Mouse (Mus musculus) E14TG2a.4 (cell line): ENCODE data around the gene Timm22.

Experiments used
- H3K27me3 ChIP-seq: 2 replicates; pipeline ENCODE4 v1.6.1; 2014; ENCODE audit warnings: low read length, control low read depth; ENCODE audit not compliant: insufficient read depth
- H3K36me3 ChIP-seq: 2 replicates; pipeline ENCODE4 v1.6.1; 2014; ENCODE audit warnings: low read length, control low read depth; ENCODE audit not compliant: insufficient read depth
- H3K4me1 ChIP-seq: replicated peaks from 2 replicates; pipeline ENCODE4 v1.6.1; 2014; ENCODE audit warnings: low read depth, low read length, control low read depth
- H3K4me3 ChIP-seq: replicated peaks from 2 replicates; pipeline ENCODE4 v1.5.1; 2014; ENCODE audit warnings: mild to moderate bottlenecking, low read length
- H3K9me3 ChIP-seq: 2 replicates; pipeline ENCODE4 v1.6.1; 2014; ENCODE audit warnings: low read length, control low read depth
- CTCF ChIP-seq: conservative IDR thresholded peaks from 2 replicates; pipeline ENCODE4 v1.5.1; 2014; ENCODE audit warnings: low read length
- NANOG ChIP-seq: IDR thresholded peaks from 2 replicates; pipeline ENCODE4 v1.6.1; 2014; ENCODE audit warnings: borderline replicate concordance, low read length, mixed read lengths
- POU5F1 ChIP-seq: IDR thresholded peaks from 2 replicates; pipeline ENCODE4 v1.6.1; 2014; ENCODE audit warnings: low read length, borderline replicate concordance

Timm22 gene

GRCm38 (mm10) chr11:76366720-76367119 lies 40.0 kb upstream of the Timm22 start:
- TF ChIP-seq NANOG (no peak), CTCF (no peak), POU5F1 (no peak)
- Histone ChIP-seq H3K36me3 (no peaks in the 10 kb centered on the region), H3K4me3 (peak overlapping the region; percentile 63), H3K27me3 (peaks cover 18% of the 10 kb centered on the region), H3K4me1 (peaks cover 61% of the 10 kb centered on the region), H3K9me3 (no peaks in the 10 kb centered on the region)

GRCm38 (mm10) chr11:76370491-76370890 lies 36.3 kb upstream of the Timm22 start:
- Histone ChIP-seq H3K36me3 (no peaks in the 10 kb centered on the region), H3K9me3 (no peaks in the 10 kb centered on the region), H3K4me3 (no peak overlapping the region), H3K4me1 (peaks cover 72% of the 10 kb centered on the region), H3K27me3 (peaks cover 18% of the 10 kb centered on the region)
- TF ChIP-seq POU5F1, result no peak

- Histone ChIP-seq H3K4me1 (peaks cover 61% of the 10 kb centered on the region), H3K36me3 (no peaks in the 10 kb centered on the region), H3K27me3 (peaks cover 12% of the 10 kb centered on the region), H3K4me3 (no peak overlapping the region), H3K9me3 (no peaks in the 10 kb centered on the region)
- TF ChIP-seq NANOG, result no peak
- TF ChIP-seq POU5F1, result no peak
- no peak for TF ChIP-seq CTCF
Observed at GRCm38 (mm10) chr11:76372120-76372519, 34.6 kb upstream of the Timm22 start.

- TF ChIP-seq CTCF (no peak), NANOG (no peak), POU5F1 (no peak)
- no peaks in the 10 kb centered on the region for H3K36me3 ChIP-seq
Observed at GRCm38 (mm10) chr11:76372534-76372933, 34.2 kb upstream of the Timm22 start.

GRCm38 (mm10) chr11:76374491-76375185 lies 32.1 kb upstream of the Timm22 start:
- H3K9me3 ChIP-seq, result no peaks in the 10 kb centered on the region
- TF ChIP-seq NANOG, result no peak
- no peak for TF ChIP-seq POU5F1
- no peak for TF ChIP-seq CTCF
- no peaks in the 10 kb centered on the region for H3K36me3 ChIP-seq
- peaks cover 58% of the 10 kb centered on the region for H3K4me1 ChIP-seq
- H3K4me3 ChIP-seq, result peak overlapping the region; percentile 62
- H3K27me3 ChIP-seq, result peaks cover 7% of the 10 kb centered on the region

More at GRCm38 (mm10) chr11:76372534-76372933, 34.2 kb upstream of the Timm22 start:
- Histone ChIP-seq H3K27me3 (peaks cover 12% of the 10 kb centered on the region), H3K4me3 (no peak overlapping the region), H3K9me3 (no peaks in the 10 kb centered on the region), H3K4me1 (peaks cover 58% of the 10 kb centered on the region)

GRCm38 (mm10) chr11:76376425-76376824 lies 30.3 kb upstream of the Timm22 start:
- Histone ChIP-seq H3K4me1 (peaks cover 58% of the 10 kb centered on the region), H3K9me3 (no peaks in the 10 kb centered on the region), H3K36me3 (no peaks in the 10 kb centered on the region), H3K4me3 (no peak overlapping the region), H3K27me3 (peaks cover 17% of the 10 kb centered on the region)
- no peak for TF ChIP-seq CTCF
- no peak for TF ChIP-seq NANOG
- no peak for TF ChIP-seq POU5F1

GRCm38 (mm10) chr11:76379921-76380544 lies 26.7 kb upstream of the Timm22 start:
- peaks cover 52% of the 10 kb centered on the region for H3K4me1 ChIP-seq
- H3K27me3 ChIP-seq, result peaks cover 41% of the 10 kb centered on the region
- no peaks in the 10 kb centered on the region for H3K9me3 ChIP-seq
- no peaks in the 10 kb centered on the region for H3K36me3 ChIP-seq
- no peak overlapping the region for H3K4me3 ChIP-seq
- TF ChIP-seq POU5F1, result no peak
- no peak for TF ChIP-seq NANOG
- no peak for TF ChIP-seq CTCF

GRCm38 (mm10) chr11:76381201-76381885 lies 25.4 kb upstream of the Timm22 start:
- no peak for TF ChIP-seq CTCF
- no peak for TF ChIP-seq POU5F1
- TF ChIP-seq NANOG, result no peak
- H3K9me3 ChIP-seq, result no peaks in the 10 kb centered on the region
- no peaks in the 10 kb centered on the region for H3K36me3 ChIP-seq
- peaks cover 43% of the 10 kb centered on the region for H3K27me3 ChIP-seq
- no peak overlapping the region for H3K4me3 ChIP-seq
- H3K4me1 ChIP-seq, result peaks cover 59% of the 10 kb centered on the region
